In the genomic region with DNA sequence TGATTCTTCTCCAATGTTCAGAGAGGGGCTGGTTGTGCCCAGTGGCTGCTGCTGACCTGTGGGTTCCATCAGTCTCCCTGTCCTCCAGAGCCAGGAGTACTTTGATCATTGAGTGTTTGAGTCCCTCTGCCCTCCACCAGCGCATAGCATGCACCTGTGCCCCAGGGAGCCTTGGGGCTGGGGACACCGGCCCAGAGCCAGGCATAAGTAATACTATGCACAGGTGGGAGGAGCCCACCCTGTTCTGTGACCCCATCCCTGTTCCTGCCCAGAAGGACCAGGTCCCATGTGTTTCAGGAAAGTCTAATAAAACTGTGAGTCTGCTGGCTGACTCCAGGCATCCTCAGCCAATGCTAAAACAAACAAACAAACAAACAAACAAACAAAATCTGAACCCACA, we compare ENCODE assay signal across 18 mouse cellular contexts. TPM values are rescaled to one million over a fixed set of nuclear protein-coding genes. Genes with fewer than 3 reads are reported as not detected.
"Had no signal": no experiment of that assay in that cellular context is flagged by ENCODE, and none has a peak within 500 bp of the region (broad histone marks: within the 10 kb centered on the region; RNA-seq: fewer than 3 reads in every experiment).

No protein-coding gene starts in this region.

- DNase-seq: layer of hippocampus, adult 9-11 months; right cerebral cortex, adult 18-20 months had no signal

- H3K4me3 ChIP-seq: layer of hippocampus, adult 2 months; limb, embryonic 15.5 days; liver, embryonic 13.5 days; megakaryocyte, embryonic 14.5 days; midbrain, embryonic 10.5 days; neural tube, embryonic 12.5 days; neural tube, embryonic 15.5 days had no signal

- H3K27ac ChIP-seq: limb, embryonic 15.5 days; liver, embryonic 13.5 days; midbrain, embryonic 10.5 days; neural tube, embryonic 12.5 days; neural tube, embryonic 15.5 days; stomach, postnatal 0 days had no signal

- H3K4me2 ChIP-seq: limb, embryonic 15.5 days; liver, embryonic 13.5 days; lung, embryonic 14.5 days; neural tube, embryonic 12.5 days; neural tube, embryonic 15.5 days had no signal

- H3K27me3 ChIP-seq: limb, embryonic 15.5 days; neural tube, embryonic 12.5 days; neural tube, embryonic 15.5 days had no signal

- H3K36me3 ChIP-seq: liver, embryonic 13.5 days had no signal

- H3K9me3 ChIP-seq: limb, embryonic 15.5 days; liver, embryonic 13.5 days; megakaryocyte, embryonic 14.5 days had no signal

- H3K9ac ChIP-seq: limb, embryonic 15.5 days; liver, embryonic 13.5 days; lung, embryonic 14.5 days; neural tube, embryonic 12.5 days; neural tube, embryonic 15.5 days had no signal

- H3K4me1 ChIP-seq: liver, embryonic 13.5 days; midbrain, embryonic 10.5 days; neural tube, embryonic 12.5 days had no signal

RNA-seq across cellular contexts. Expression of a gene that starts 47.5 kb away (rescaled TPM):
- total RNA-seq: layer of hippocampus, postnatal 25 days; left cerebral cortex, postnatal 25 days had no signal
- polyA plus RNA-seq: intestine, embryonic 14.5 days; limb, embryonic 11.5 days; limb, embryonic 15.5 days; midbrain, embryonic 14.5 days; neural tube, embryonic 15.5 days; stomach, embryonic 14.5 days; stomach, postnatal 0 days had no signal

RNA-seq across cellular contexts. Expression of a gene that starts 58.8 kb away (rescaled TPM):
- total RNA-seq: layer of hippocampus, adult 2 months; layer of hippocampus, postnatal 25 days; left cerebral cortex, adult 18-20 months; left cerebral cortex, postnatal 25 days had no signal
